16 mouse cellular contexts compared by ENCODE assay signal in genomic region chr12:59488019-59488418, GRCm38 (mm10).
"Had no signal": no experiment of that assay in that cellular context is flagged by ENCODE, and none has a peak within 500 bp of the region (broad histone marks: within the 10 kb centered on the region; RNA-seq: fewer than 3 reads in every experiment).

No protein-coding gene starts in this region.

- H3K27ac ChIP-seq: kidney, embryonic 15.5 days; limb, embryonic 12.5 days; liver, embryonic 13.5 days; lung, embryonic 15.5 days; macrophage; stomach, embryonic 15.5 days had no signal

- H3K9ac ChIP-seq: kidney, embryonic 15.5 days; limb, embryonic 12.5 days; liver, embryonic 13.5 days; liver, postnatal 0 days; lung, embryonic 15.5 days; stomach, embryonic 15.5 days had no signal

- ATAC-seq: liver, postnatal 0 days had no signal

- H3K4me2 ChIP-seq: kidney, embryonic 15.5 days; limb, embryonic 12.5 days; liver, embryonic 13.5 days; lung, embryonic 15.5 days; midbrain, embryonic 11.5 days; stomach, embryonic 15.5 days had no signal

- DNase-seq: kidney, adult 2 months; kidney, postnatal 25 days; liver; liver, embryonic 13.5 days; liver, postnatal 0 days; lung, postnatal 14 days; right cerebral cortex, postnatal 14 days; thymus, adult 2 months; thymus, postnatal 25 days had no signal

- H3K9me3 ChIP-seq: kidney, embryonic 15.5 days; limb, embryonic 12.5 days; liver, embryonic 13.5 days; lung, embryonic 15.5 days; stomach, embryonic 15.5 days had no signal

- H3K36me3 ChIP-seq: kidney, embryonic 15.5 days; limb, embryonic 12.5 days; liver, embryonic 13.5 days; lung, embryonic 15.5 days; stomach, embryonic 15.5 days had no signal

- H3K27me3 ChIP-seq: kidney, embryonic 15.5 days; limb, embryonic 12.5 days; liver, embryonic 13.5 days; lung, embryonic 15.5 days; megakaryocyte, embryonic 14.5 days; stomach, embryonic 15.5 days had no signal

- H3K4me3 ChIP-seq: kidney, embryonic 15.5 days; limb, embryonic 12.5 days; liver, embryonic 13.5 days; lung, embryonic 15.5 days; megakaryocyte, embryonic 14.5 days; stomach, embryonic 15.5 days had no signal

- H3K4me1 ChIP-seq: kidney, embryonic 15.5 days; liver, embryonic 13.5 days; lung, embryonic 15.5 days; megakaryocyte, embryonic 14.5 days; stomach, embryonic 15.5 days had no signal
